Mouse (Mus musculus) stomach, postnatal 0 days (tissue): ENCODE measurements around the gene Gata5. TPM values are rescaled to one million over a fixed set of nuclear protein-coding genes. Genes with fewer than 3 reads are reported as not detected.

ENCODE experiments used
- ATAC-seq: fragments of 200-750 bp; cut with Nextera tagmentation; 2 replicates; pipeline ENCODE4 v1.8.0; 2017; ENCODE audit not compliant: low FRiP score, low TSS enrichment
- DNase-seq: peaks from one replicate; pipeline ENCODE4 v3.0.0-alpha.2; 2016; ENCODE audit warnings: low spot score
- H3K27ac ChIP-seq: fragments of 300-500 bp; sonication (generic); replicated peaks from 2 replicates; pipeline ENCODE4 v1.5.1; 2014; ENCODE audit warnings: mild to moderate bottlenecking, control low read depth
- H3K27me3 ChIP-seq: fragments of 300-500 bp; sonication (generic); 2 replicates; pipeline ENCODE4 v1.6.1; 2014; ENCODE audit warnings: low read length; ENCODE audit not compliant: control insufficient read depth, insufficient read depth
- H3K36me3 ChIP-seq: fragments of 300-500 bp; sonication (generic); 2 replicates; pipeline ENCODE4 v1.6.1; 2014; ENCODE audit warnings: low read length, mixed read lengths; ENCODE audit not compliant: control insufficient read depth, insufficient read depth
- H3K4me1 ChIP-seq: fragments of 300-500 bp; sonication (generic); replicated peaks from 2 replicates; pipeline ENCODE4 v1.6.1; 2014; ENCODE audit warnings: antibody characterized with exemption; ENCODE audit not compliant: control insufficient read depth, insufficient read depth
- H3K4me2 ChIP-seq: fragments of 300-500 bp; sonication (generic); replicated peaks from 2 replicates; pipeline ENCODE4 v1.6.1; 2014; ENCODE audit warnings: low read depth, mild to moderate bottlenecking, control low read depth, moderate library complexity
- H3K4me3 ChIP-seq: fragments of 300-500 bp; sonication (generic); 2 replicates; pipeline ENCODE4 v1.5.1; 2014; ENCODE audit warnings: low read depth, low read length, control low read depth
- H3K9ac ChIP-seq: fragments of 300-500 bp; sonication (generic); 2 replicates; pipeline ENCODE4 v1.6.1; 2014; ENCODE audit warnings: mild to moderate bottlenecking, low read length, control low read depth, mixed read lengths
- H3K9me3 ChIP-seq: fragments of 300-500 bp; sonication (generic); 2 replicates; pipeline ENCODE4 v1.6.1; 2016; ENCODE audit warnings: low read length; ENCODE audit not compliant: control insufficient read depth
- CTCF ChIP-seq: IDR thresholded peaks from 2 replicates; pipeline ENCODE4 v1.5.1; 2016; ENCODE audit warnings: antibody characterized with exemption, low read depth, mild to moderate bottlenecking, moderate library complexity
- EP300 ChIP-seq: optimal IDR thresholded peaks from 2 replicates; pipeline ENCODE3; 2016; ENCODE audit warnings: antibody characterized with exemption
- WGBS: fragments of 180-500 bp; shearing (Covaris S2); extraction: QIAGEN DNeasy Blood & Tissue Kit; methylation state at CpG from one replicate; pipeline ENCODE4 v1.1.7; 2014; 5-methylcytosine and 5-hydroxymethylcytosine counted together
- polyA plus RNA-seq: library from polyadenylated mRNA; unstranded; fragments of >200 nt; fragmentation: Nextera tagmentation; extraction: Ambion mirVana; gene quantifications from 2 replicates; pipeline ENCODE4 v1.2.1, GENCODE M21; 2015

Gene Gata5
- polyA plus RNA-seq, 1 experiment from 2014 or later: 5.9 TPM

DNA sequence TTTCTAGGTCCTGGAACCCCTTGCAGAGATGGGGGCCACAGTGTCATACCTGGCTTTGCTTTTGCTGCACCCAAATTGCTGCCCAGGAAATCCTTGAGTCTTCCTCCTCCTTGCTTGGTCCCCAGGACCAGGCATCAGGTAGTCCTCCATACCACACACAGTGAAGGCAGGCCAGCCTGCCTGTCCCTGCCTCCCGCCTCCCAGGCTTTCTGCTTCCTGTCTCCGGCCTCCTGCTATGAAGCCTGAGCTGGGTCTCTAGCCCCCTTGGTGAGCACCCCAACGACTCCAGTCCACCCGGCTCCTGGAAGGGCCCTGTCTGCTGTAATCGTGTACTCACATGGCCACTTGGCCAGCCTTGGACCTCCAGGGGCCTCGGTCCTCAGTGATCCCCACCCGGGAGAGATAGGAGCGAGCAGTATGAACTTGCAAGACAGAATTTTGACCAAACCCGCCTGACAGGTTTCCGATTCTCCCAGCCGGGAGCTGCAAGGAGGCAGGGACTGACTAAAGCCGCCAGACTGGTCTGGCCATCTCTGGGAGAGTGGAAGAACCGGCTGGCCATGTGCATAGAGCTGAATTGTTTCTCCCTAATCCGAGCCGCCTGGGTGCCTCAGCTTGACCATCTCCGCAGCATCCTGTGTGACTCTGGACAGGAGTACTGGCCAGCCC lies 44.9 kb downstream of the Gata5 start, which contains the start of gene Rbbp8nl:
Gene Rbbp8nl, minus strand, starts transcription at position 440 of the 669 bp plus-strand sequence.
- Histone ChIP-seq H3K4me3 (peak within 1 kb of the TSS; percentile 18; the same call in 1 of the 2 replicates), H3K4me1 (peaks cover 10% of the 10 kb centered on the region), H3K27ac (peak within 1 kb of the TSS; percentile 70), H3K27me3 (no peaks in the 10 kb centered on the region), H3K4me2 (peak within 1 kb of the TSS; percentile 39), H3K9me3 (no peaks in the 10 kb centered on the region), H3K36me3 (no peaks in the 10 kb centered on the region), H3K9ac (peak within 1 kb of the TSS; percentile 23; the same call in 1 of the 2 replicates)
- DNase-seq (peak; percentile 91), ATAC-seq (peak; percentile 66)
- 39% methylated on average over 16 of the region's 16 CpGs for WGBS
- TF ChIP-seq CTCF (no peak), EP300 (peak; percentile 90)

DNA sequence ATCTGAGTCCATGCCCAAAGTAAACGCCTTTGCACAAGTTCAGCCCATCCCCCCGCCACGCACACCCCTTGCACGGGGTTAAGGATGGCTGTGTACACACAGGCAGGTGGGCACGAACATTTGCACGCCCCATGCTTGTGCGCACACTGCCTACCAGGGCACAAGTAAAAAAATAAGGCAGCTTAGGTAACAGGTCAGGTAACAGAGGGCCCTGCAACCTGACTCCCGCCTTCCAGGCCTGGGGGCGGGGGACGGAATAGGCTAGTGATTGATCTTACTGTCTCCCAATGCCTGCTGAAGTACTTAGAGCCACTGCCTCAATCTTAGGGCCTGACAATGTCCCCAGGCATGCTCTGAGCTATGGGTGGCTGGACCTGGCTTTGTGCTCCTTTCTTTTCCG lies 45.5 kb downstream of the Gata5 start:
- Histone ChIP-seq H3K9me3 (no peaks in the 10 kb centered on the region), H3K4me2 (peak overlapping the region; percentile 39; the same call in 1 of the 2 replicates), H3K36me3 (no peaks in the 10 kb centered on the region), H3K27ac (peak overlapping the region; percentile 70), H3K9ac (0 out of 2 replicates have a peak overlapping the region, but pooled peaks have one; percentile 23), H3K4me3 (no peak overlapping the region), H3K4me1 (peaks cover 10% of the 10 kb centered on the region), H3K27me3 (no peaks in the 10 kb centered on the region)
- no peak for TF ChIP-seq EP300
- no peak for TF ChIP-seq CTCF
- 38% methylated on average over 11 of the region's 11 CpGs for WGBS
- ATAC-seq (no peak), DNase-seq (no peak)

GRCm38 (mm10) chr2:180279321-180279720 lies 55.2 kb downstream of the Gata5 start:
- ATAC-seq: no peak
- Histone ChIP-seq H3K4me2 (no peak overlapping the region), H3K9ac (no peak overlapping the region), H3K4me3 (no peak overlapping the region), H3K9me3 (no peaks in the 10 kb centered on the region), H3K27ac (0 out of 2 replicates have a peak overlapping the region, but pooled peaks have one; percentile 13), H3K4me1 (no peaks in the 10 kb centered on the region), H3K27me3 (no peaks in the 10 kb centered on the region), H3K36me3 (no peaks in the 10 kb centered on the region)
- no peak for DNase-seq
- WGBS: 82% methylated on average over 8 of the region's 8 CpGs
- no peak for TF ChIP-seq EP300
- TF ChIP-seq CTCF: no peak

GRCm38 (mm10) chr2:180277773-180278320 lies 56.7 kb downstream of the Gata5 start:
- no peak for DNase-seq
- ATAC-seq: no peak
- no peak for TF ChIP-seq EP300
- no peak for TF ChIP-seq CTCF
- Histone ChIP-seq H3K4me2 (no peak overlapping the region), H3K36me3 (no peaks in the 10 kb centered on the region), H3K4me1 (no peaks in the 10 kb centered on the region), H3K27me3 (no peaks in the 10 kb centered on the region), H3K9me3 (no peaks in the 10 kb centered on the region), H3K9ac (no peak overlapping the region), H3K27ac (peak overlapping the region; percentile 90), H3K4me3 (no peak overlapping the region)
- WGBS: 54% methylated on average over 8 of the region's 8 CpGs

DNA sequence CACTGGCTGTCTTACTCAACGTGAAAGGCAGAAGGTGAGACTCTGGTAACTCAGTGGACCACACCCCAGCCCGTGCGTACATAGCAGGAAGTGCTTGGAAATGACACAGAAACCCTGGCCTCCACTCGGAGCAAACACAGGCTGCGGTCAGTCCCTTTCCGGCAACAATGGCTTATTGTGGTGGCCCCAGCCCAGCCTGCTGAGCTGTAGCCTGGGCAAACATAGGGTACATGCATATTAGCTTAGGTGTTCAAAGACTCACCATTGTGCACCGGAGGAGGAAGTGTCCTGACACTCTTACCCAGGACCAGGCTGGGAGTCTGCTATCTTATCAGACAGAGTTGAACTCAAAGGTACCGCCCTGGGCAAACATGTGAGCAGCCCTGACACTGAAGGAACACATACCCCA lies 57.6 kb downstream of the Gata5 start:
- Histone ChIP-seq H3K9me3 (no peaks in the 10 kb centered on the region), H3K9ac (no peak overlapping the region), H3K36me3 (no peaks in the 10 kb centered on the region), H3K4me2 (no peak overlapping the region), H3K27me3 (no peaks in the 10 kb centered on the region), H3K27ac (peak overlapping the region; percentile 90), H3K4me1 (0 out of 2 replicates have a peak, but pooled peaks cover 4% of the 10 kb centered on the region), H3K4me3 (no peak overlapping the region)
- TF ChIP-seq EP300 (no peak), CTCF (no peak)
- DNase-seq: peak; percentile 91
- 45% methylated on average over 8 of the region's 8 CpGs for WGBS
- ATAC-seq: peak; percentile 79

DNA sequence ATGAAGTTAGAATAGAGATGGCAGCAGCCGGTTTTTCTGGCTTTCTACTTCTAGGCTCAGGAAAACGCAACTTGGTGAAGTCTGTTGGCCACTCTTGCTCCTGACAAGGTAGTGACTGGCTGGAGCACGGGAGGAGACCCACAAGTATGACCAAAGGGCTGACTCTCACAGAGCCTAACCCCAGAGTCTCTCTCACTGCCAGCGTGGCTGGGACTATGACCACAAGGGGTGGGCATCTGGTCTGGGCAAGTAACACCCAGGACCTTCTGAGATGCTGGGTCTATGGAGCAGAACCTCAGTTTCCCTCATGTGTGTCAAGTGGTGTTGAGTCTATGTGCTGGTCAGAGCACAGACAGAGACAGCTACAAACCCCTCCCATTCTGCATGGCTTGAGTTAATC lies 58.1 kb downstream of the Gata5 start:
- H3K4me3 ChIP-seq: no peak overlapping the region
- H3K36me3 ChIP-seq: no peaks in the 10 kb centered on the region
- 0 out of 2 replicates have a peak, but pooled peaks have one; percentile 4 for TF ChIP-seq CTCF
- no peak for TF ChIP-seq EP300
- no peak for DNase-seq
- 0 out of 2 replicates have a peak, but pooled peaks cover 4% of the 10 kb centered on the region for H3K4me1 ChIP-seq
- H3K9me3 ChIP-seq: no peaks in the 10 kb centered on the region
- 0 out of 2 replicates have a peak overlapping the region, but pooled peaks have one; percentile 18 for H3K9ac ChIP-seq
- H3K4me2 ChIP-seq: no peak overlapping the region; the same call in 1 of the 2 replicates
- 42% methylated on average over 4 of the region's 4 CpGs for WGBS
- ATAC-seq: no peak
- peak overlapping the region; percentile 90 for H3K27ac ChIP-seq
- no peaks in the 10 kb centered on the region for H3K27me3 ChIP-seq
